Mouse (Mus musculus) myocyte (in vitro differentiated cells): ENCODE data around the gene Dnajc8. TPM values are rescaled to one million over a fixed set of nuclear protein-coding genes. Genes with fewer than 3 reads are reported as not detected.

Experiments
- polyA plus RNA-seq: library from polyadenylated mRNA; unstranded; fragments of >200 nt; fragmentation: generic; extraction: Trizol; gene quantifications from one replicate; pipeline ENCODE4 v1.2.1, GENCODE M21; 2012; ENCODE audit warnings: missing spikeins

Gene Dnajc8
- polyA plus RNA-seq, 1 experiment, result 95.1 TPM

Other genes starting within 250 kb of the Dnajc8 start
- gene Rab42, start 232.2 kb upstream of the Dnajc8 start, polyA plus RNA-seq, result 0.30 TPM
- 51.6 TPM for gene Trnau1ap, start 206.0 kb upstream of the Dnajc8 start, polyA plus RNA-seq
- gene Rcc1, start 181.9 kb upstream of the Dnajc8 start, polyA plus RNA-seq, result 33.2 TPM
- 15.8 TPM for gene Phactr4, start 113.1 kb upstream of the Dnajc8 start, polyA plus RNA-seq
- gene Med18, start 71.6 kb upstream of the Dnajc8 start, polyA plus RNA-seq, result 5.3 TPM
- gene Sesn2, start 25.0 kb upstream of the Dnajc8 start, polyA plus RNA-seq, result 71.5 TPM
- gene Atpif1, start 1.9 kb upstream of the Dnajc8 start, polyA plus RNA-seq, result 477 TPM
- gene Ptafr, start 28.5 kb downstream of the Dnajc8 start, polyA plus RNA-seq, result not detected
- 22.2 TPM for gene Eya3, start 103.4 kb downstream of the Dnajc8 start, polyA plus RNA-seq
- 4.7 TPM for gene Xkr8, start 197.0 kb downstream of the Dnajc8 start, polyA plus RNA-seq
- 18.0 TPM for gene Smpdl3b, start 221.7 kb downstream of the Dnajc8 start, polyA plus RNA-seq
- gene Rpa2, start 232.8 kb downstream of the Dnajc8 start, polyA plus RNA-seq, result 13.9 TPM